Mouse (Mus musculus) midbrain, embryonic 16.5 days (tissue): ENCODE measurements around the gene Naip5. TPM values are rescaled to one million over a fixed set of nuclear protein-coding genes. Genes with fewer than 3 reads are reported as not detected.
"Not testable (repeated sequence)": the region's sequence is repeated elsewhere in the genome, so short reads cannot be mapped to it uniquely, and the experiment has no call there.

Experiments used
- ATAC-seq: fragments of 200-750 bp; cut with Nextera tagmentation; 2 replicates; pipeline ENCODE4 v1.8.0; 2017; ENCODE audit warnings: moderate TSS enrichment
- H3K27ac ChIP-seq: fragments of 300-500 bp; sonication (generic); 2 replicates; pipeline ENCODE4 v1.5.1; 2014; ENCODE audit warnings: mild to moderate bottlenecking, low read length, mixed read lengths
- H3K27me3 ChIP-seq: fragments of 300-500 bp; sonication (generic); 2 replicates; pipeline ENCODE4 v1.6.1; 2014; ENCODE audit warnings: low read depth, low read length, mixed read lengths; ENCODE audit not compliant: control insufficient read depth, insufficient read depth
- H3K36me3 ChIP-seq: fragments of 300-500 bp; sonication (generic); 2 replicates; pipeline ENCODE4 v1.6.1; 2014; ENCODE audit warnings: mild to moderate bottlenecking, low read length, moderate library complexity, mixed read lengths; ENCODE audit not compliant: control insufficient read depth, insufficient read depth
- H3K4me1 ChIP-seq: fragments of 300-500 bp; sonication (generic); 2 replicates; pipeline ENCODE4 v1.6.1; 2014; ENCODE audit warnings: mild to moderate bottlenecking, low read length, mixed read lengths; ENCODE audit not compliant: control insufficient read depth, insufficient read depth
- H3K4me2 ChIP-seq: fragments of 300-500 bp; sonication (generic); 2 replicates; pipeline ENCODE4 v1.6.1; 2014; ENCODE audit warnings: mild to moderate bottlenecking, low read length, mixed read lengths
- H3K4me3 ChIP-seq: fragments of 300-500 bp; sonication (generic); 2 replicates; pipeline ENCODE4 v1.5.1; 2014; ENCODE audit warnings: low read depth, mild to moderate bottlenecking, low read length, moderate library complexity, mixed read lengths
- H3K9ac ChIP-seq: fragments of 300-500 bp; sonication (generic); 2 replicates; pipeline ENCODE4 v1.6.1; 2014; ENCODE audit warnings: low read depth, low read length, mixed read lengths
- H3K9me3 ChIP-seq: fragments of 300-500 bp; sonication (generic); replicated peaks from 2 replicates; pipeline ENCODE4 v1.6.1; 2014; ENCODE audit warnings: mild to moderate bottlenecking, low read length, mixed read lengths; ENCODE audit not compliant: control insufficient read depth, poor library complexity, severe bottlenecking
- WGBS: fragments of 180-500 bp; shearing (Covaris S2); extraction: QIAGEN DNeasy Blood & Tissue Kit; methylation state at CpG from one replicate; pipeline ENCODE4 v1.1.7; 2014; 5-methylcytosine and 5-hydroxymethylcytosine counted together
- polyA plus RNA-seq: library from polyadenylated mRNA; unstranded; fragments of >200 nt; fragmentation: Nextera tagmentation; extraction: Ambion mirVana; gene quantifications from 2 replicates; pipeline ENCODE4 v1.2.1, GENCODE M21; 2015

Naip5 gene
- polyA plus RNA-seq, 1 experiment from 2014 or later: 0.16 TPM

DNA sequence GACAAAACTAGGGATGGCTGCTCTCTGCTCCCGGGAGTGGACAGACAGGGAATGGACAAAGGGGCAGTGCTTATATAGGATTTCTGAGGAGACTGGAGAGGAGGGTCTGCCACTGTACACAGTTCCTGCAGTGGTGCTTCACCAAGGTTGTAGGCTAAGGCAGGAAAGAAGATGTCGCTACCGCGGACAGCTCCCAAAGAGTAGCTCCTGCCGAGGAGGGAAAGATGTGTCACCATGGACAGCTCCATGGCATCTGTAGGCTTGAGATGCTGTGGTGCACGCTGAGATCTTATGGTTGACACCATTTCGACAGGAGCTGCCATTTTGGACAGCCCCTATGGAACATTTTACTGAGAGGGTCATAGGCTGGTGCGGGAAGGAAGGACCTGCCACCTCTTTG lies 35.6 kb downstream of the Naip5 start:
- no peak overlapping the region for H3K4me3 ChIP-seq
- no peak overlapping the region for H3K4me2 ChIP-seq
- 31% methylated on average over 8 of the region's 8 CpGs for WGBS
- ATAC-seq: no peak
- H3K36me3 ChIP-seq: no peaks in the 10 kb centered on the region
- no peak overlapping the region for H3K9ac ChIP-seq
- H3K27me3 ChIP-seq: no peaks in the 10 kb centered on the region
- no peaks in the 10 kb centered on the region for H3K9me3 ChIP-seq
- no peaks in the 10 kb centered on the region for H3K4me1 ChIP-seq
- no peak overlapping the region for H3K27ac ChIP-seq

DNA sequence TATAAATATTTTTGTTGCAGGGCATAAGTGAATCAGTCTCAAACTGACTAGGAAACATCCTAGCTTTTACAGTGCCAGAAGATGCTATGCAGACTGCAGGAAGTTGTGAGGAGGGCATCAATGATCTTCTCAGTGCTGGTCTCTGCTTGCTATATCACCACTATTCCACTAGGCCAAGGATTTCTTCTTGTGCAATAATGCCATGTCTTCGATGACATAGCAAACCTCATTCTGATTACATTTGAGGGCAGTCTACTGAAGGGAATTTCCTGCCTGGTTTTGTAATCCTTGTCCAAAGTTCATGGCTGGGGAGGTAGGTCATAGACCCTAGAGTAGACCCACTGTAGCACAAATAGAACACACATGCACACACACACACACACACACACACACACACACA lies 42.8 kb downstream of the Naip5 start:
- Histone ChIP-seq H3K27me3 (no peaks in the 10 kb centered on the region), H3K4me1 (no peaks in the 10 kb centered on the region), H3K36me3 (no peaks in the 10 kb centered on the region), H3K4me3 (no peak overlapping the region), H3K27ac (no peak overlapping the region), H3K9ac (no peak overlapping the region), H3K9me3 (no peaks in the 10 kb centered on the region), H3K4me2 (no peak overlapping the region)
- ATAC-seq: no peak
- 95% methylated on average over 1 of the region's 1 CpGs for WGBS

- H3K9me3 ChIP-seq, H3K9ac ChIP-seq, ATAC-seq, H3K36me3 ChIP-seq, H3K4me1 ChIP-seq, H3K4me3 ChIP-seq, H3K27me3 ChIP-seq, H3K27ac ChIP-seq, H3K4me2 ChIP-seq: not testable (repeated sequence)
- 74% methylated on average over 3 of the region's 3 CpGs for WGBS
Measured at GRCm38 (mm10) chr13:100201659-100202333, 44.3 kb downstream of the Naip5 start, which contains the start of gene Naip2. TSS of gene Naip2 (minus strand) at chr13:100202092.

DNA sequence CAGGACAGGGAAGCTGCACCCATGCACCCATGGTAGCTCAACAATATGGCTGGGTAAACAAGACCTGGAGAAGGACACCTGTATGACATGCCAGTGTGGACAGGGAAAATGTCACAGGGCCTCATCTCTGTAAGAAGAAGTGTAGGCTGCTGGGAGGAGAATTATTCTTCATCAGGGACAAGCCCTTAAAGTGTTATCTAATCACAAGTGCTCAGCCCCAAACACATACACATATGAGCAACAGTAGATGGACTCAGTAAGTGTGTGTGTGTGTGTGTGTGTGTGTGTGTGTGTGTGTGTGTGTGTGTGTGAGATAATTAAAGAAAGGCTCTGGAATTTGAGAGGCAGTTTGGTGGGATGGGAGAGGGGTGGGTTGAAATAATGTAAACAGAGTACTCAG lies 45.3 kb downstream of the Naip5 start:
- H3K36me3 ChIP-seq: no peaks in the 10 kb centered on the region
- H3K27me3 ChIP-seq: no peaks in the 10 kb centered on the region
- no peak for ATAC-seq
- H3K4me2 ChIP-seq: no peak overlapping the region
- H3K4me3 ChIP-seq: no peak overlapping the region
- no peak overlapping the region for H3K9ac ChIP-seq
- no peaks in the 10 kb centered on the region for H3K4me1 ChIP-seq
- H3K9me3 ChIP-seq: no peaks in the 10 kb centered on the region
- H3K27ac ChIP-seq: no peak overlapping the region

GRCm38 (mm10) chr13:100195421-100195820 lies 50.7 kb downstream of the Naip5 start:
- 91% methylated on average over 3 of the region's 3 CpGs for WGBS
- no peak for ATAC-seq

GRCm38 (mm10) chr13:100183111-100183510 lies 63.0 kb downstream of the Naip5 start:
- not testable (repeated sequence) for H3K36me3 ChIP-seq, H3K4me1 ChIP-seq, H3K4me2 ChIP-seq, H3K9ac ChIP-seq, ATAC-seq, H3K9me3 ChIP-seq, H3K27ac ChIP-seq, H3K4me3 ChIP-seq, H3K27me3 ChIP-seq

More at GRCm38 (mm10) chr13:100195421-100195820, 50.7 kb downstream of the Naip5 start:
- Histone ChIP-seq H3K4me2 (no peak overlapping the region), H3K4me1 (no peaks in the 10 kb centered on the region), H3K27me3 (no peaks in the 10 kb centered on the region), H3K4me3 (no peak overlapping the region), H3K9ac (no peak overlapping the region), H3K27ac (no peak overlapping the region), H3K36me3 (no peaks in the 10 kb centered on the region), H3K9me3 (no peaks in the 10 kb centered on the region)

DNA sequence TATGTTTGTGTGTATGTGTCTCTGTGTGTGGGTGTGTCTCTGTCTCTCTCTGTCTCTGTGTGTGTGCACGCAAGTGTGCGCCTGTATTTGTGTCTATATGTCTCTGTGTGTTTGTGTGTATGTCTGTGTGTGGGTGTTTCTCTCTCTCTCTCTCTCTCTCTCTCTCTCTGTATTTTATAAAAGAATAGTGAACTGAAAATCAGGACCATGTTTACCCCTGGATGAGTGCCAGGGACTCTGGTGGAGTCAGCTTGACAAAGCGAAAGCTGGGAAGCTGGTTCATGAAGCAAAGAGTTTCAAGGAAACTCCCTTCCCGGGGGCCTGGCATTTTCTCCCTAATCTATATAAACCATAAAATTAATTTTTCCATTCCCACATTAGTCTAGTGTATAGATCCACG lies 71.8 kb downstream of the Naip5 start:
- 84% methylated on average over 3 of the region's 5 CpGs for WGBS

DNA sequence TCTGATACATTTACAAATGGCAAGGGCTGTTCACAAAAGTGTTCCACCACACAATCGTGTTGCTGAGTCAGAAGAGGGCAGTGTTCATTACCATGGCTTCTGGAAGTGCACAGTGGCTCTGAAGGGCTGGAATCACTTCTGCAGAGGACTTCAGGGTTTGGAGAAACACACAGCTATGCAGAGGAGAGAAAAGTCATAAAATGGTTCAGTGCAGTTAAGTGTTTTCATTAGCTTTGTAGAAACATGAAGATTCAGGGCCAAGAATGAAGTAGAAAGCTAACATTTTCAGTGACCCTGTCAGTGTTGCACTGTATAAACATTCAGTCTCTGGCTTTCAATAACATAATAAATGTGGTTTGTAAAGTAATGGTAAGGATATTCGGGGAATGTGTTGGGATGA lies 79.7 kb downstream of the Naip5 start:
- ATAC-seq, H3K9ac ChIP-seq, H3K27ac ChIP-seq, H3K27me3 ChIP-seq, H3K9me3 ChIP-seq, H3K36me3 ChIP-seq, H3K4me2 ChIP-seq, H3K4me1 ChIP-seq, H3K4me3 ChIP-seq: not testable (repeated sequence)
- 79% methylated on average over 2 of the region's 2 CpGs for WGBS

More for the DNA sequence above, 71.8 kb downstream of the Naip5 start:
- H3K9ac ChIP-seq, H3K9me3 ChIP-seq, H3K36me3 ChIP-seq, H3K4me1 ChIP-seq, H3K4me3 ChIP-seq, H3K27me3 ChIP-seq, H3K27ac ChIP-seq, ATAC-seq, H3K4me2 ChIP-seq: not testable (repeated sequence)

- H3K27ac ChIP-seq, H3K4me3 ChIP-seq, H3K27me3 ChIP-seq, H3K4me1 ChIP-seq, H3K4me2 ChIP-seq, H3K9me3 ChIP-seq, H3K9ac ChIP-seq, H3K36me3 ChIP-seq, ATAC-seq: not testable (repeated sequence)
Measured at GRCm38 (mm10) chr13:100162467-100162866, 83.7 kb downstream of the Naip5 start.
